Mouse (Mus musculus): ENCODE results near the gene Gng5.
A peak's percentile ranks its signal among the peaks of the same experiment; 100 is the strongest.

The Gng5 gene

DNA sequence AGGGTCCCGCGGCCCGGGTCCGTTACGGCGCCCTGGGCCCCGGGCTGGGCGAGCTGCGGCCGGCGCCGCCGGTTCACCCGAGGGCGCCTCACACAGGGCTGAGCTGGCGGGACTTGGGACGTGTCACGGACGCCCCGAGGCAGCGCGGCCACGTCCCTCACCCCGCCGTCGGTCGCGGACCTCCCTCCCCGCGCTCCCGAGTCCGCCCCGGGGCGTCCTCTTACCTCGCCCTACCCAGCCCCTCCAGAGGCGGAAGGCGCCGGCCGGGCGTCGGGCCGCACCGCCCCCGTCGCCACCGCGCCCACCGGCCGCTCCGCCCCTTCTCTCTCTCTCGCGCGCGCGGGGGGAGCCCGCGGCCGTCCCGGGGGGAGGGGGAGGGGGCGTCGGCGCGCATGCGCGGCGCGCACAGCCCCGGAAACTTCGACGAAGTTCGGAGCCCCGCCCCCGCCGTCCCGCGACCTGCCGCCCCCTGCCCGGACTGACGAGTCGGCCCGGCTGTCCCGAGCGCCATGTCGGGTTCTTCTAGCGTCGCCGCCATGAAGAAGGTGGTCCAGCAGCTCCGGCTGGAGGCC is at the start of gene Gng5, which contains the start of gene Spata1:
Gene Gng5 (plus strand): TSS at position 377 of the 572 bp plus-strand sequence.
Gene Spata1 (minus strand): TSS at position 323 of the 572 bp plus-strand sequence.
- peak; percentile 89 to 91 for DNase-seq (ENCODE audit: low spot score in 2 of 2)

DNA sequence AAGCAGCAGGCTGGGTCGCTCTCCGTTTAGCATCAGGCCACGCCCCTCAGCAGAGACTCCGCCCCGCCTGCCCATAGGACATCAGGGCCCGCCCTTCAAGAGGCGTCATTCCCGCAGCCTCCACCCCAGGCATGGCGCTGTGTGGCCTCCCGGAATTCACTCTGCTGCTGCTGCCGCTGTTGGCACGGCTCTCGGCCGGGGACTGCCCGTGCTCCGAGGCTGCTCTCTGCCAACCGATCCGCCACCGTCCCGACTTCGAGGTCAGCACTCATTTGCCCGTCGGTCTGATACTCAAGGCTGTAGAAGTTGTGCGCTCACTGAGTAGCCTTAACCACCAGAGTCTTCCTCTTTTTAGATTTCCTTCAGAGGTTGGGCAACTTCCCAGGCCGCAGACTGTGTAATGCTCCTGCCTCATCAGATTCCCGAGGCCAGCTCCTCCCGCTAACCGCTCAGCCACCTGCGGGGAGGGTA is 49.2 kb upstream of the Gng5 start:
- peak; percentile 88 to 94 for DNase-seq (ENCODE audit: low spot score in 2 of 2)

DNA sequence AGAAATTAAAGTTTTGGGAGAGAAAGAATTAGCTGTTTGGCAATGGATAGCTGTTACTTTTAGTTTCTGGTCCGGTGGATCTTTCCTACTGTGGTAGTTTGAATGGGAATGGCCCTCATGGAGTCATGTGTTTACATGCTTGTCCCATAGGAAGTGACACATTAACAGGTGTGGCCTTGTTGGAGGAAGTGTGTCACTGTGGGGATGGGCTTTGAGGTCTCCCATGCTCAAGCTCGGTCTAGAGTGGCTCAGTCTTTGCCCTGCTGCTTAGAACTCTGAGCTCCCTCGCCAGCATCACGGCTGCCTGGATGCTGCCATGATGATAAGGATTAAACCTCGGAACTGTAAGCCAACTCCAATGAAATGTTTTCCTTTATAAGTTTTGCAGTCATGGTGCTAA is 48.2 kb upstream of the Gng5 start:
- DNase-seq (ENCODE audit: low spot score in 2 of 2), result no peak

DNA sequence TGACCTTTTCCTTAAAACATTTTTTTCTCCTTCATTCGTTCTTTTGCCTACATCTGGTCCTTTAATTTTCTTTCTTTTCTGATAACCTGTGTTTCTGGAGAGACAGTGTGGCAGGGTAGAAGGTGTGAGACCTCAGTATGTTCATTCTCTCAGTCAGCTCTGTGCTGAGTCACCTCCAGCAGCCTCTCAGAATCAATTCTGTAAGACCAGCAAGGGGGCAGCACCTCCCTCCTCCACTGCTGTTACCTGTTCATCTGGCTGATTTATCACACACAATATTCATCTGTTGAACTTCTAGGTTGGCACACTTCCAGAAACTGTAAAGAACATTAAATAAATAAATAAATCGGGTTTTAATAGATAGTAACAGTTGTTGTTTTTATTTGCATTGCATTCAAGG is 36.7 kb upstream of the Gng5 start:
- no peak for DNase-seq (ENCODE audit: low spot score in 2 of 2)

DNA sequence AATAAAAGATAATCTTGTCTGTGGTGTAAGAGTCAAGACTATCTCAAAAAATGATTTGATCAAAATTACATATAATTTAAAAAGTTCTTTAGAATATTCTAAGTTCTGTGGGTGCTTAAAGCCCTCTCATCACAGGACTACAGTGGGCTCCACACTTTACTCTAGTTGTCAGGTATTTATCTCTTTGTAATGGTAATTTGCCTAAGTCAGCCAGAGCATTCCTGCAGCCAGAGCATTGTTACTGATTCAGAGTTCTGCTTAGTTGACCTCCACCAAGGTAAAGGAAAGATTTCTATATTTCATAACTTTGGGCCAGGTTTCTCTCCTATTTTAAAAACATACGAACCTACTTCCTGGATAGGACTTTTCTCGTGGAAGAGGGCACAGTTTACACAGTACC is 30.4 kb upstream of the Gng5 start:
- DNase-seq (ENCODE audit: low spot score in 2 of 2), result no peak

DNA sequence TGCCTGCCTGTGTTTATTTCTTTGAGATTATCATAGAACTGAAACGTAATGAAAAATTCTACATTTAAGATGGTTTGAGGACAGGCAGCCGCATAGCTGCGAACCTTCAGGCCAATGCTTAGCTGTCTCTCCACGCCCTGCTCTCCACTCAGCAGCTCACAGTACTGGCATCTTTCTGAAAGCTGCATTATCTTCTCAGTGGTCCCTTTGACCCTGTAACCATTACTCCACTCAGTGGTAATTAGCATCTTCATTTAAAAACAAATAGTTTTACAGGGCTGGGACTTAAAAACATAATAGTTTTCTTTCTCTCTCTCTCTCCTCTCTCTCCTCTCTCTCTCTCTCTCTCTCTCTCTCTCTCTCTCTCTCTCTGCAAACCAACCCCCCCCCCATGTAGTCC is 26.9 kb upstream of the Gng5 start:
- no peak for DNase-seq (ENCODE audit: low spot score in 2 of 2)

DNA sequence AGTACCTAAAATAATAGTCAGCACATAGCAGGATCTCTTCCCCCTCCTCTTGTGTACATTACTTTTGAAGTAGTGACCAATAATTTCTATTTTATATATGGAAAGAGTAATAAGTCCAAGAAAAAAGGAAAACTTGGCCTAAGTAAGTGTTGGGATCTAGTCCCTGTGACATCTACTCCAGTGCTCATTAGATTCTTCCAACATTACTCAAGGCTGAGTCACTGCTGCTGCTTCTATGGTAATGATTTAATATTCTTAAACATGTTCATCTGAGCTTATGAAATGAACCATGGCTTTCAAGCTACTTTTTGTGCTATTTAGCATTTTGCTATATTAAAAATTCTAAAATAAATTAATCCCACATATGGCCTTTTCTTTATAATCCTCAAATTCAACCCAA is 25.9 kb upstream of the Gng5 start:
- DNase-seq (ENCODE audit: low spot score in 2 of 2), result no peak

DNA sequence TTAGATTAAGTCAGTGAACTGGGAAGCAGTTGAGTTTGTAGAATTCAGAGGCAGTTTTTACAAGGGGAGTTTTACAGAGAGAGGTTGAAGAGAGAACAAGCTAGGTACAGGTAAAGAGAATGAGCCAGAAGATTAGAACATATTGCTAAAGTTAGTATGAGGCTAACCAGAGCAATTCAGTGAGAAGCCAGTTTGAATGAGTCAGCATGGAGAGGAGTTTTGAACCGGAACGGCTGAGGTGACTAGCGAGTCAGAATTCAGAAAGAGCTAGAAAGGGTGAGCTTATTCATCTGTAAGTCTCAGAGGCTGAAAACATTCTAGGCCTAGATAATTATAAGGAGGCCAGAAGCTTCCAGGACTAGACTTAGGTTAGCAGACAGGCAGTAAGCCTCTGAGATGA is 25.2 kb upstream of the Gng5 start:
- DNase-seq (ENCODE audit: low spot score in 2 of 2), result no peak

DNA sequence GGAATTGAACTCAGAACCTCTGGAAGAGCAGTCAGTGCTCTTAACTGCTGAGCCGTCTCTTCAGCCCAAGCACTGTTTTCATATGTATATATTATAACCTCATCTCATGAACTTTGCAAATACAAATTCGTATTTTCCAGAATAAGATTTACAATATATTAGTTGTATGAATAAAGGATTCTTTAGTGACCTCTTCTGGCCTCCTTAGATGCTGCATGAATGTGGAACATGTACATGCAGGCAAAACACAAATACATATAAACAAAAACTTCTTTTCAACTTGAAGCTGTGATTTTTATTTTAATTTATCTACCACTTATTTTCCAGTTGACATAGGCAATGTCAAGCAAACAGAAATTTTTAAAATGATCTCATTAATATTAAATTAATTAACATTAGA is 17.6 kb upstream of the Gng5 start:
- DNase-seq (ENCODE audit: low spot score in 2 of 2), result no peak

DNA sequence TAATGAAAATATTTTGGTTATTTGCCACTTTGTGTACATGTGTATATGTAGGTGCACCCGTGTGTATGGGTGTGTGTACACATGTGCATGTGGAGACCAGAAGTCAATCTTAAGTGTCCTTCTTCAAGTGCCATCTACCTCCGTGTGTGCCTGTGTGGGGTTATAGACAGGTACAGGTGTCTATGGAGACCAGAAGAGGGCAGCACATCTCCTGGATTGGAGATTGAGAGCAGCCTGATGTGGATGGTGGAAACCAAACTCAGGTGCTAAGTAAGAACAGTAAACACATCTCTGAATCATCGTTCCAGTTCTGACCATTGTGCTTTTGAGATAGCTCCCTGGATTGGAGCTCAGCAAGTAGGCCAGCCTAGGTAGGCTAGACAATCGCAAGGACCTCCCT is 13.1 kb upstream of the Gng5 start:
- no peak for DNase-seq (ENCODE audit: low spot score in 2 of 2)

DNA sequence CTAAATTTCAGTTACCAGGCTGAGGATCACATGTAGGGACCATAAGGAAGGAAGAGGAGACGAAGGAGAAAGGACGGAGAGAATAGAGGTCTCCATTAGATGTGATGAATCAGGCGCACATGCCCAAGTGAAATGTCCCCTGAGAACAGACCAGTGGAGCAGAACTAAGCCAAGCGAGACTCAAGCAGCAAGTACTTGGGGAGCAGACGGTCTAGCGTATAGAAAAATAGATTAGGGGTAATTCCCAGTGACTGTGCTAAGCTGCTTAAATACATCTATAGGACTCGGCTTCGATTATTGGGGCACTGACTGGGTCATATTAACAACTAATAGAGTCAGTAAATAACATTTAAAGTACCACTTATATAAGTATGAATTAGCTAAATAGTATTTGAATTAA is 4.7 kb upstream of the Gng5 start:
- DNase-seq (ENCODE audit: low spot score in 2 of 2), result no peak

DNA sequence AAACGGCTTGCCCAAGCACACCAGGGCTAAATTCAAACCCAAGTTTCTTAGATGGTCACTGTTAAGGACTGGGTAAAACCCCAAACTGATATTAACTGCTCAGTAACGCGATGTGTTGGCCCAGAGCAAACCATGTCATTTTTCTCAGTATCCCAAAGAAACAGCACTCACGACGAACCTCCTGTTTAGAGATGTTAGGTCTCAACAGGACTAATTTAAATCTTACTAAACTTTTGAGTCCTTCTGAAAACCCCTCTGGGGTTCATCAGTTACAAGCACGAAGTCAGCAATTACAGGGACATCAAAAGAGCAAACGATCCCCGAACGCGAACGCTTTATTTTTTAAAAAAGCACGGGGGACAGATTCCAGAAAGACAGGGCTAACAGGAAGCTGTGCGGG is 618 bp upstream of the Gng5 start:
- DNase-seq (ENCODE audit: low spot score in 2 of 2), result no peak

DNA sequence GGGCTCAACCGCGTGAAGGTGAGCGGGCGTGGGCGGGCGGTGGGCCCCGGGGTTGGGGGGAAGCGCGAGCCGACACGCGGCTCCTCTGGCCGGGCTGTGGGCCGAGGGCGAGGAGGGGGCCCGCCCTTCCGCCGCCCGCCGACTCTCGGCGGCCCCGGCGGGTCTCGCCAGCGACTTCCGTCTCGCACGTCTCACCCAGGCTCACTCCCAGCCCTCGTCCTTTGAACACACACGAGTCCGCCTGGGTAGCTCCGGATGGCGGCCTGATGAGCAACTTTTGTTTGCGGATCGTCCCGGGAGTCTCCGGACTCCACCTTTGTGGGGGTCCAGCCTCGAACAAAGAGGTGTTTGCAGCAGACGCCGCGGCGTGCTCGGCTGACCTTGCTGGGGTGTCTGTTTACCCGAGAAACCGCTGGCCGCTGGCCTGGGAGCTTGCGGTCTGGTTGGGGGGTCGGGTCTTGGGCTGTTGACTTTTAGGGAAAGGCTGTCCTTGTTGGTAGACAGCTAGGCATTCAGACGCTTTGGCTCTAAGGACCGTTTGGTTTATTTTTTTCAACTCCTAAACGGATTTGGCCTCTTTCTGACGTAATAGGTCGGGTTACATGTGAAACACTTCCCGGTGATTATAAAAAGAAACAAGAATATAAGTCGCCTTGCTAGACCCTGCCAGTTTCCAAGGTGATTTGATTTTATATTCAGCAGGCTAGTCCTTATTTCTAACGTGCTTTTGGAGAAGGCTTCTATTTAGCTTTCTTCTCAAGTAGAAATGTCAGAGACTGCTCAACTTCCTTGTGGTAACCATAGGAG is 599 bp downstream of the Gng5 start:
- peak in 1 of 2 experiments; percentile 67 for DNase-seq (ENCODE audit: low spot score in 2 of 2)

DNA sequence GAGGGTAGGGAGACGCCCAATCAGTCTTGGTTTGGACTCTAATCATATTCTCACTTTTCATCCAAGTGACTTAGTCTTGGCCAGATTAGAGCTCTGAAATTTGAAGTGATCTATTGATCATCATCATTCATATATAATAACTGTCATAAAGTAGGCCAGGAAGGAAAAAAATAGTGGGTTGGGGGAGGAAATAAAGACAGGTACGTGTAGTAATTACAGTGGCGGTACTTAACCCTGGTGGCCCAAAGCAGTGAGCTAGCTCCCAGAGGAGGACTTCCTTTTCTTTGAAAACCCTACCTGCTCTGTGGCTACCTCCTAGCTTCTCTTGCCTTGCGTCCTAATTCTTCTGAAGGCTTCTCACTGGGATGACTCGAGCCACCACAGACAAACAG is 1.2 kb downstream of the Gng5 start:
- no peak for DNase-seq (ENCODE audit: low spot score in 2 of 2)

DNA sequence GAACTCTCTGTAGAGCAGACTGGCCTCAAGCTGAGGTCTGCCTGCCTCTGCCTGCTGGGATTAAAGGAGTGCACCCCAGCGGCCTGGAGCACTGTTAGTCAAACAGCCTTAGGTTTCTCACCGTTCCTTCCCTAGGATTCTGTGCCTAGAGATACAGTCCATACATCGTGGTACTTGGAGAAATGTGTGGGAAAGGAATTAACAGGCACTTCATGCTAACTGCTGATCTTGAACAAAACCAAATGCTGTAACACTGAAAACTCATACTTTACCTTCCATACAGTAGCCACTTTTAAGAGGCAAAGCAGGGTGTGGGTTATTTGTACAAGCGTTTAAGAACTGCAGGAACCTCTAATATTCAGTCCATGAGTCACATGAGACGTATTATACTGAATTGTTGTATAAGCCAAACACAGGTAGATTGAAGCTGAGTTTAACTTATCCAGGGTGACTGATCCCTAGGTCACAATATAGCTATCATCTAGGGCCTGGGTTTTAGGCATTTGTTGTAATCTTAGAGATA is 2.1 kb downstream of the Gng5 start:
- no peak for DNase-seq (ENCODE audit: low spot score in 2 of 2)

DNA sequence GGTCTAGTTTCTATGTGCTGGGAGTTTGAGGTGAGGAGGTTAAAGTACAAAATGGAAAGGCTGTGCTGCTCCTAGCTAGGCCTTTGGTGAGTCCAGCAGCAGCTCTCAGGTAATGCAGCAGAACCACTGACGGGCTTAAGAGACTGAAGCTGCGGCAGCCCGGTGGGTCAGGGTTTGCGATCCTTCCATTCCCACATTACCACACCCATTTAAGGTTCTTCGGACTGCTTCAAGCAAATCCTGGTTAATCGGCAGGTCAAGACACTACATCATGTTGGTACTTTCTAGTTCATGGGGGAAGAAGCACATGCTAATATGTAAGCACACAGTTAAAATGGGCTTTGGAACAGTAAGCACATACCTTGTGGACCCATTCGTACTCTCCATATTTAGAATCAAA is 7.1 kb downstream of the Gng5 start:
- no peak for DNase-seq (ENCODE audit: low spot score in 2 of 2)

DNA sequence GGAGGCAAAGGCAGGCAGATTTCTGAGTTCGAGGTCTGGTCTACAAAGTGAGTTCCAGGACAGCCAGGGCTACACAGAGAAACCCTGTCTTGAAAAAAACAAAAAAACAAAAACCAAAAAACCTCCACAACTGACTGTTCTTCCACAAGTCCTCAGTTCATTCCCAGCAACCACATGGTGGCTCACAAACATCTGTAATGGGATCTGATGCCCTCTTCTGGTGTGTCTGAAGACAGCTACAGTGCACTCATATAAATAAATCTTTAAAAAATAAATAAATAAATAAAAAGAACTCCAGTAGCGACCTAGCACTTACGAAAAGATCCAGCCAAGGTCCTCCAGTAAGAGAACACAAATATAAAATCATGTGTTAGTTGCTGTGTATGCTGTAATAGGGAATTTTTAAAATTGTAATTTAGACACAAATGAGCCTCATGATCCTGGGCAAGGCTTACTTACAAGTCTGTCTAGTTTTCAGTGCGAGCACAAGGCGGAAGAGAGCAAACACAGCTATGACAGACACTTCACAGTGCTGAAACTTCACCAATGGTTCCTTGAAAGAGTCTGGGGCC is 20.7 kb downstream of the Gng5 start:
- no peak for DNase-seq (ENCODE audit: low spot score in 2 of 2)

DNA sequence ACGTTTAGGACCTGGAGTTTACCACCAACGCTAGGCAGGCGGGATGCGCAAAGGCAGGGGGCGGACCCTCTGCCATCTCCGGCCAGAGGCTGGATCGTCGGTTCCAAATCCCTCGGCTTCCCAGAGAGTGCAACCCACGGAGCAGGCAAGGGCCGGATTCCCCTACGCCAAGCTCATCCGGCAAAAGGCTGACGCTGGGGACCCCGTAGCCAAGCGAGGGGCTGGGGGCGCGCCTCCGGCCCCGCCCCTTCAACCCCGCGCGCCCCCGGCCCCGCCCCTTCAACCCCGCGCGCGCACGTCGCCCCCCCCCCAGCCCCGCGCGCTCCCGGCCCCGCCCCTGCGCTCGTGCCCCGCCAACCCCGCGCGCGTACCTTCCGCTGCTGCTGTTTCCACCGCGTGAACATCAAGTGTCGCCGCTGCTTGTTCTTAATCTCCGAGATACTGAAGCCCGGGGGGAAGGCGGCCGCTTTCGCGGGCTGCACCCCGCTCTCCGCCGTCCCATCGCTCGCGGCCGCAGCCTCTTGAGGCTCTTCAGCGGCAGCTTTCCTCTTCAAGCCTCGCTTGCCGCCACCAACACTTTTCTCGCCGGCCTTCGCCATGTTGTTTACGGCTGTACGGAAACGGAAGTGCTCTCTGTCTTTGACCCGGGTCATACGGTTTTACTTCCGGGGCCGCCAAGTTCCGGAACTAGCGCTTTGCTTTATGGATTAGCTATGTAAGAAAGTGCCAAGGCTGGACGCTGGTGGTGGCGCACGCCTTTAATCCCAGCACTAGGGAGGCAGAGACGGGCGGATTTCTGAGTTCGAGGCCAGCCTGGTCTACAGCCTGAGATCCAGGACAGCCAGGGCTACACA is 21.4 kb downstream of the Gng5 start, which contains the start of gene Rpf1:
Gene Rpf1 (minus strand): TSS at position 632 of the 854 bp plus-strand sequence.
- peak; percentile 84 to 86 for DNase-seq (ENCODE audit: low spot score in 2 of 2)

DNA sequence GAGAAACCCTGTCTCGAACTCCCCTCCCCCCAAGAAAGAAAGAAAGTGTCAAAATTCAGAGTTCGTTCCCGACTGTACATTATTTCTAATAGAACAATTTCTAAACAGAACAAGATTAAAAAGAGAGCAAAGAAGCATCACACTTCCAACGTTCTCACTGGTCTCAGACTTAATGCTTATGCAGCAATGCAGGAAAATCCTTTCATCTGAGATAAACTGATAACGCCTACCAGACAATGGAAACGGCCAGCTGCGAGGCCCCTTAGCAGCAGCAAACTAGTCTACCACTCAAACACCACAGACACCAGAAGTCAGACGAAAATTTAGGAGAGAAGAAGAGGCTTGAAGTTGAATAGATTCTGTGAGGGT is 22.0 kb downstream of the Gng5 start:
- no peak for DNase-seq (ENCODE audit: low spot score in 2 of 2)

DNA sequence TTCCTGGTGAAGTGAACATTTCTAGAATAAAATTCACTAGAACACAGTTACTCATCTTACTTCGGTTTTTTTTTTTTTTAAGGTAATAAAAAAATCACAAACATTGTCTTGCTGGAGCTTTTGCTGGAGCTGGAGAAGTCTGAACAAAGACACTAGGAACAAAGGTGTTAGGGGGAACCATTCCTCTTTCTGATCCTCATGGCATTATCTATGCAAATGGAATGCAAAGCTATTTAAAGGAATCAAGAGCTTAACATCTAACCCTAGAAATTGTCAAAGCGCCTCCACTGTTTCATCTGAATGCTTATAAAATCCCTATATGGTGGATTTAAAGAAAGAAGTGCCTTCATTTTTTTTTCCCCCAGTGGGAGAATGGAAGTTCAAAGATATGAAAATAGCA is 28.7 kb downstream of the Gng5 start:
- no peak for DNase-seq (ENCODE audit: low spot score in 2 of 2)

DNA sequence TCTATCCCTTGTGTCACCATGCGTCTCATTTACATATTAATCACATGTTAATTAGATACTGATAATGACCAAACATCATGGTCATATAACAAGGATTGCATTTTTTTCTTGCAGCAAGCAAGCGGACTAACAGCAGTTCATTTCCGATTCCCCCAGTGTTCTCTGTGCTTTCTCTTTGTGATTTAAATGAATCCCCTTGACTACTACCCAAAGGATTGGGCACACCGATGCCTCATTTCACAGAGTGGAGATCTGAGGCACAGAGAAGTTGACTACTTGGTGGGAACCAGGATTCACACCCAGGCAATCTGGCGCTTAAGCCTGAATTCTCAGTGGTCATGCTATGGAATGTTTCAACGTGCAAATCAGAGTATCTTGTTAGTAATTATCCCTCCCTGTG is 35.4 kb downstream of the Gng5 start:
- DNase-seq (ENCODE audit: low spot score in 2 of 2), result no peak

Data from urinary bladder, postnatal 4 days (tissue).